Mouse (Mus musculus): ENCODE data around the gene Spib.

Spib gene

GRCm38 (mm10) chr7:44531946-44532732 lies at the start of gene Spib:
TSS of gene Spib (minus strand) at chr7:44532071.
- no peak for DNase-seq

DNA sequence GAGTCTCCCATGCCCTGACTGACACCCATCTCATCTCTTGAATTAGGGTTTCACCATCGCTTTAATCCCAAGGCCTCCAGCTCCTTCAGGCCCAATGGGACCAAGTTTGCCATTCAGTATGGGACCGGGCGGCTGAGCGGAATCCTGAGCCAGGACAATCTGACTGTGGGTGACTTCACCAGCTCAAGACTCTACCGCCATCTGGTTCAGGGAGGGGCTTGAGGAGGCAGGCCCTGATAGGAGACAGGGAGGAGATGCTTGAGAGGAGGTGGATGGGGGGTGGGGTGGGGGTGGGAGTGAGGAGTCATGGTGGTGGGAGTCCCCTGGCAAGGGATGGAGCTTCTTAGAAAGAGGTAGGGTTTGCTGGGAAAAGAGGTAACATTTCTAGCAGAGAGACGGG lies 49.8 kb upstream of the Spib start:
- DNase-seq, result no peak

DNA sequence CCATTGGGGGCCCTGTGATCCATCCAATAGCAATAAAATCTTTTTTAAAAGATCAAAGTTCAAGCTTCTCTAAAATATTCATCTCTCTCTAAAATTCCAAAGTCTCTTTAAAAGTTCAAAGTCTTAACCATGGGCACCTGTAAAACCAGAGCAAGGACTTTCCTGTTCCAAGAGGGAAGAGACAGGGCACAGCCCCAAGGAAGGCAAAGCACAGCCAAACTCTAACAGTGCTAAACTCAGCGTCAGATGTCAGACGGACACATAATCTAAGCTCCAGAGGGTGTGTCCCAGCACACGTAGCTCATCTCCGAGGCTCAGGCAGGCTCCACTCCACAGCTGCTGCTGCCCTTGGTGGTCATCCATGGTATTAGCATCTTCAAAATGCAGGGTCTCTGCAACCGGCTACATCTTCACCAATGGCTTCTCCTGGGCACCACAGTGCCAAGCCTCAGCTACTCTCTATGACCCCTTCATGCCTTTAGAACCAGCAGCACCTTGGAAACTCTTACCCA lies 44.5 kb upstream of the Spib start:
- DNase-seq, result no peak

- DNase-seq, result no peak
These were observed 41.1 kb upstream of the Spib start for GRCm38 (mm10) chr7:44572956-44573484.

GRCm38 (mm10) chr7:44572213-44572701 lies 40.4 kb upstream of the Spib start, which contains the start of gene Napsa:
TSS of gene Napsa (plus strand) at chr7:44572380.
- DNase-seq, result no peak

DNA sequence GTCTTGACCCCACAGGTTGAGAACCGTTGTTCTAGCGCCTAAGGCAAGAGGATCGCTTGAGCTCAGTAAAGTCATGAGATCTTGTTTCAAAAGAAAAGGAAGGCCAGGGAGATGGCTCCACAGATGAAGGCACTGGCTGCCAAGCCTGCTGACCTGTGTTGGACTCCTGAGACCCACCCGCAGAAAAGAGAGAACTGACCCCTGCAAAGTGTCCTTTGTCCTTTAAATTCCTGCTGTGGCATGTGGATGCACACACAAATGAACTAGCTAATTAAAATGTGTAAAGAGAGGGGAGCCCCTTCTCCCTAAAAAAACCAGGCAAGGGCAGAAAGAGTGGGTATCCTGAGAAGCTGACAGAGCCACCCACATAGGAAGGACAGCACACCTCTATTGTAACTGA lies 39.9 kb upstream of the Spib start:
- DNase-seq, result no peak

DNA sequence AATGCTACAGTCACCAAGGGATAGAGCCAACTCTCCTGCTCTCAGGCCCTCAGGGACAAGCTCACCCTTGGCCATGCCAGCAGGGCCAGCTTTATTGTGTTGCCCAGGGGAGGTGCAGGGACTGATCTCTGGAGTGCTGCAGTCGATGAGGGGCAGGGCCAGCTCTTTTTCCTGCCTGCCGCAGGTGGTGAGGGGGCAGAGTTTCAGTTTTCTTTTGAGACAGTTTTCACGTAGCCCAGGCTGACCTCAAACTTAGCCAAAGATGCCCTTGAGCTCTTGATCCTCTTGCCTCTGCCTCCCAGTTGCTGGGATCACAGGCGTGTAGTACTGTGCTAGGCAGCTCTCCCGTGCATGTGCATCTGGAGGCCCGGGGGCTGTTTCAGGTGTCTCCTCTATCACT lies 39.1 kb upstream of the Spib start:
- DNase-seq, result no peak

GRCm38 (mm10) chr7:44568803-44569202 lies 36.9 kb upstream of the Spib start:
- DNase-seq, result no peak

- DNase-seq, result no peak
These were observed 33.5 kb upstream of the Spib start for GRCm38 (mm10) chr7:44565414-44565813.

DNA sequence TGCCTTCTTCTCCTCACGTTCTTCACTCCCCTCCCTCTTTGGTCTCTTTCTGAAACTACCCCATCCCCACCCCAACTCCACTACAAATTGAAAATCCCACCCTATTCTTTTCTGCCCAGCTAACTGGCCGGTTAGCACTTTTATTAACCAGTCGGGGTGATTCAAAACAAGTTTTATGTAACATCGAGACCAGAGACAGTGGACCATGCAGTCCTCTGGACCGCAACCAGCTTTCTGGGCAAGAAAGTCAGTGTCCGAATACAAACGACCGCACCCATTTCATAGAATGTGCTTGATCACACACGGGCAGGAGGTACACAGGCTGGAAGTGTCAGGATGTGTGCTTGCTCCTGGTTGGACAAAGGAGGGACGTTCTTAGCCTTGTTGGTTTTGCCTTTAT lies 32.6 kb upstream of the Spib start:
- no peak for DNase-seq

GRCm38 (mm10) chr7:44563284-44563683 lies 31.4 kb upstream of the Spib start:
- no peak for DNase-seq

GRCm38 (mm10) chr7:44560435-44561400 lies 28.8 kb upstream of the Spib start:
- peak; percentile 84 for DNase-seq

- no peak for DNase-seq
These were observed 25.8 kb upstream of the Spib start for GRCm38 (mm10) chr7:44557629-44558028.

- DNase-seq, result peak; percentile 92
These were observed 22.0 kb upstream of the Spib start, which contains the start of gene Nr1h2 for GRCm38 (mm10) chr7:44553826-44554225. TSS of gene Nr1h2 (minus strand) at chr7:44553951.

GRCm38 (mm10) chr7:44553196-44553764 lies 21.4 kb upstream of the Spib start:
- DNase-seq, result peak; percentile 62

GRCm38 (mm10) chr7:44552141-44552908 lies 20.5 kb upstream of the Spib start:
- no peak for DNase-seq

DNA sequence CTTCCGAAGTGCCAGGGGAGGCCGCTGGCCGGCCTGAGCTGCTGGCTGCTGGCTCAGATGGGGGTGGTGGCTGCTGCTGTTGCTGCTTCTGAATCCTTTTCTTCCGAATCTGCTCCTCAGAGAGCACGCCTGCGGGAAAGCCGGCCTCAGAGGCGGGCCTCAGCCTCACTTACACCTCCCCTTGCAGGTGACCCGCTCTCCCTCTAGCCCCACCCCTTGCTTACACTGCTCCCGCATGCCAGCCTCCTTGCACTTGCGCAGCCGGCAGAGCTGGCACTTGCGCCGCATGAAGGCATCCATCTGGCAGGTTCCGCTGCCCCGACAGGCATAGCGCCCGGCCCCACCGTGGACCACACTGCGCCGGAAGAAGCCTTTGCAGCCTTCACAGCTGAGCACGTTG lies 19.9 kb upstream of the Spib start:
- DNase-seq, result peak; percentile 22

GRCm38 (mm10) chr7:44551301-44551700 lies 19.4 kb upstream of the Spib start:
- DNase-seq, result no peak

GRCm38 (mm10) chr7:44550409-44550678 lies 18.5 kb upstream of the Spib start:
- DNase-seq, result no peak

DNA sequence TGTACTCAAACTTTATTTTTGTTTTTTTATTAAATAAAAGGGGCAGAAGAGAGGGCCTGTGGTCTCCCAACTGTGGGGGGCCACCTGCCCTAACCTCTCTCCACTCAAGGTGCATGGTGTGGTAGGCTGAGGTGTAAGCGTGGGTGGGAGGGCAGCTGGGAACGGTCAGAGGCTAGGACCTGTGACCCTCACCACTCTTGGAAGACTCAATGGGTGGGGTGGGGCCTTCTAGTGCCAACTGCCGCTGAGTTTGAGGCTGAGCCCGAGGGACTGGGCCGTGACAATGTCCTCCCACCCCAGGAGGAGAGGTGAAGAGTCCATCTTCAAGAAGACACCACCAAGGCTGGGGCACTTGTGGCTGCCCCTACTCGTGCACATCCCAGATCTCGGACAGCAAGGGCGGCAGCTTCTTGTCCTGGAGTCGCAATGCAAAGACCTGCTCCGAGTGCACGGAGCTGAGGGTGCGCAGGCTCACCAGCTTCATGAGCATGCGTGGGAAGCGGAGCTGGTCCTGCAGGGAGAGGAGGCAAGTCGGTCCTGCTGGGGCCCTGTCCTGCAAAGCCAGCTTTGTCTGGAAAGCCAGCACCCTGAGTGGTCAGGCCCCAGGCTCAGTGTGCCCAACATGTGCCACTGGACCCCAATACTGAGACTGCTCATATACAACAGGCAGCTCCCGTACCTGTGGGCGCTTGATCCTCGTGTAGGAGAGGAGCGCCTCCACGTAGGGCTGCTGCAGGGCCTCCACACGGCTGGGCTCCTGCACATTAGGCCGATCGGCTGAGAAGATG lies 17.9 kb upstream of the Spib start:
- DNase-seq, result no peak

DNA sequence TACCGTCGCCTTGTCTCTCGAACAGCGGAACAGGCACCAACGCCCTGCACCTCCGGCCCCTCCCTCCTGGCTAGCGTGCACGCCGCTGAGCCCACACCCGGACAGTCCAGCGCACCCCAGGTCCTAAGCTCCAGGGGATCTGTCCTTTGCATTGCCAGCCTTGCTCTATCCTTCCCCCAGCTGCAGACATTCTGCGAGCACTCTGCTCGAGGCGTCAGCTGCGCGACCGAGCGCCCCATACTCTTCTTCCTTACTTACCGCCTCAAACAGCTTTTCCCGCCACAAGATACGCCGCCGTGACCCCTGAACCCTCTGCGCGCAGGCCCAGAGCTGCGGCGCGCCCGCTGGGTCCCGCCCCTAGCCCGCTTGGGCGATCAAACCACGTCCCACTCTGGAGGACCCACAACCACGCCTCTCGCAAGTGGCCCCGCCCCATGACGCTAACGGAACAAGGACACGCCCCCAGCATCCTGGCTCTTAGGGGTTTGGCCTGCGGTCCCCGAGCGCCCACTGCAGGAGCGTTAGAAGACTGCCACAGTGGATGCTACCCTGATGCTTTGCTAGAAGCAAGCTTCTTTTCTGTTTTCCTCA lies 16.7 kb upstream of the Spib start, which contains the start of gene Pold1:
Pold1 (minus strand) TSS at position 353 of the 591 bp plus-strand sequence.
- peak; percentile 100 for DNase-seq

All from cerebellum, adult 8-10 months (tissue).